Mouse (Mus musculus) hindbrain, embryonic 11.5 days (tissue): ENCODE results near the gene Hira. TPM values are rescaled to one million over a fixed set of nuclear protein-coding genes. Genes with fewer than 3 reads are reported as not detected.
"Not testable (repeated sequence)": the region's sequence is repeated elsewhere in the genome, so short reads cannot be mapped to it uniquely, and the experiment has no call there.

Experiments
- ATAC-seq: fragments of 200-750 bp; cut with Nextera tagmentation; 2 replicates; pipeline ENCODE4 v1.8.0; 2017; ENCODE audit warnings: mild to moderate bottlenecking, moderate TSS enrichment, moderate library complexity; ENCODE audit not compliant: low FRiP score
- DNase-seq: peaks from one replicate; pipeline ENCODE4 v3.0.0-alpha.2; 2015; ENCODE audit warnings: low spot score
- H3K27ac ChIP-seq: fragments of 300-500 bp; sonication (generic); 2 replicates; pipeline ENCODE4 v1.5.1; 2014; ENCODE audit warnings: mild to moderate bottlenecking, low read depth, low read length
- H3K27me3 ChIP-seq: fragments of 300-500 bp; sonication (generic); 2 replicates; pipeline ENCODE4 v1.6.1; 2014; ENCODE audit warnings: mild to moderate bottlenecking, low read length, moderate library complexity, mixed read lengths; ENCODE audit not compliant: control insufficient read depth, insufficient read depth
- H3K36me3 ChIP-seq: fragments of 300-500 bp; sonication (generic); 2 replicates; pipeline ENCODE4 v1.6.1; 2014; ENCODE audit warnings: mild to moderate bottlenecking, low read length, moderate library complexity, mixed read lengths; ENCODE audit not compliant: control insufficient read depth, insufficient read depth
- H3K4me1 ChIP-seq: fragments of 300-500 bp; sonication (generic); replicated peaks from 2 replicates; pipeline ENCODE4 v1.6.1; 2014; ENCODE audit warnings: low read length, mixed read lengths; ENCODE audit not compliant: control insufficient read depth, insufficient read depth
- H3K4me2 ChIP-seq: fragments of 300-500 bp; sonication (generic); replicated peaks from 2 replicates; pipeline ENCODE4 v1.6.1; 2014; ENCODE audit warnings: mild to moderate bottlenecking, low read depth, low read length
- H3K4me3 ChIP-seq: fragments of 300-500 bp; sonication (generic); 2 replicates; pipeline ENCODE4 v1.5.1; 2014; ENCODE audit warnings: low read depth, low read length
- H3K9ac ChIP-seq: fragments of 300-500 bp; sonication (generic); 2 replicates; pipeline ENCODE4 v1.6.1; 2014; ENCODE audit warnings: low read depth, low read length
- H3K9me3 ChIP-seq: fragments of 300-500 bp; sonication (generic); 2 replicates; pipeline ENCODE4 v1.6.1; 2016; ENCODE audit warnings: low read length; ENCODE audit not compliant: control insufficient read depth
- WGBS: fragments of 180-500 bp; shearing (Covaris S2); extraction: QIAGEN DNeasy Blood & Tissue Kit; methylation state at CpG from one replicate; pipeline ENCODE4 v1.1.7; 2014; 5-methylcytosine and 5-hydroxymethylcytosine counted together
- polyA plus RNA-seq: library from polyadenylated mRNA; unstranded; fragments of >200 nt; fragmentation: Nextera tagmentation; extraction: Ambion mirVana; gene quantifications from 2 replicates; pipeline ENCODE4 v1.2.1, GENCODE M21; 2014

Hira gene
- polyA plus RNA-seq, 1 experiment from 2014 or later = 17.6 TPM

GRCm38 (mm10) chr16:18948941-18949340, 72.1 kb downstream of the Hira start:
- peaks cover 11% of the 10 kb centered on the region for H3K36me3 ChIP-seq
- no peaks in the 10 kb centered on the region for H3K27me3 ChIP-seq
- WGBS = 94% methylated on average over 9 of the region's 9 CpGs
- H3K4me3 ChIP-seq = no peak overlapping the region
- DNase-seq (no peak), ATAC-seq (no peak)
- no peaks in the 10 kb centered on the region for H3K4me1 ChIP-seq
- H3K9ac ChIP-seq = no peak overlapping the region
- no peaks in the 10 kb centered on the region for H3K9me3 ChIP-seq
- H3K27ac ChIP-seq = no peak overlapping the region
- H3K4me2 ChIP-seq = no peak overlapping the region

GRCm38 (mm10) chr16:18950351-18950750, 73.5 kb downstream of the Hira start:
- ATAC-seq (no peak), DNase-seq (no peak)
- H3K36me3 ChIP-seq = peaks cover 19% of the 10 kb centered on the region
- WGBS = 88% methylated on average over 2 of the region's 2 CpGs
- H3K4me1 ChIP-seq = no peaks in the 10 kb centered on the region
- H3K4me2 ChIP-seq = no peak overlapping the region
- no peak overlapping the region for H3K9ac ChIP-seq
- no peak overlapping the region for H3K27ac ChIP-seq
- H3K9me3 ChIP-seq = no peaks in the 10 kb centered on the region
- H3K27me3 ChIP-seq = no peaks in the 10 kb centered on the region
- no peak overlapping the region for H3K4me3 ChIP-seq

GRCm38 (mm10) chr16:18952813-18953212, 76.0 kb downstream of the Hira start:
- DNase-seq (no peak), ATAC-seq (no peak)
- no peak overlapping the region for H3K9ac ChIP-seq
- peaks cover 22% of the 10 kb centered on the region for H3K36me3 ChIP-seq
- no peak overlapping the region for H3K27ac ChIP-seq
- H3K4me1 ChIP-seq = no peaks in the 10 kb centered on the region
- no peaks in the 10 kb centered on the region for H3K9me3 ChIP-seq
- H3K4me3 ChIP-seq = no peak overlapping the region
- H3K4me2 ChIP-seq = no peak overlapping the region
- no peaks in the 10 kb centered on the region for H3K27me3 ChIP-seq

GRCm38 (mm10) chr16:18955070-18955469, 78.2 kb downstream of the Hira start:
- no peak overlapping the region for H3K27ac ChIP-seq
- no peak overlapping the region for H3K4me3 ChIP-seq
- H3K36me3 ChIP-seq = peaks cover 18% of the 10 kb centered on the region
- no peaks in the 10 kb centered on the region for H3K4me1 ChIP-seq
- no peaks in the 10 kb centered on the region for H3K27me3 ChIP-seq
- no peak overlapping the region for H3K4me2 ChIP-seq
- no peak for DNase-seq
- ATAC-seq = no peak
- WGBS = 91% methylated on average over 3 of the region's 3 CpGs
- H3K9me3 ChIP-seq = no peaks in the 10 kb centered on the region
- no peak overlapping the region for H3K9ac ChIP-seq

GRCm38 (mm10) chr16:18963486-18963885, 86.6 kb downstream of the Hira start:
- Histone ChIP-seq H3K9me3 (peaks cover 10% of the 10 kb centered on the region), H3K9ac (no peak overlapping the region), H3K4me1 (no peaks in the 10 kb centered on the region), H3K4me2 (no peak overlapping the region), H3K27me3 (no peaks in the 10 kb centered on the region), H3K4me3 (no peak overlapping the region), H3K36me3 (peaks cover 19% of the 10 kb centered on the region), H3K27ac (no peak overlapping the region)
- DNase-seq (no peak), ATAC-seq (no peak)

- DNase-seq = no peak
- Histone ChIP-seq H3K4me1 (no peaks in the 10 kb centered on the region), H3K27ac (no peak overlapping the region), H3K9ac (no peak overlapping the region), H3K27me3 (no peaks in the 10 kb centered on the region), H3K36me3 (peaks cover 7% of the 10 kb centered on the region; the same call in 1 of the 2 replicates), H3K4me3 (no peak overlapping the region), H3K4me2 (no peak overlapping the region), H3K9me3 (0 out of 2 replicates have a peak, but pooled peaks cover 3% of the 10 kb centered on the region)
- WGBS = 92% methylated on average over 9 of the region's 9 CpGs
- ATAC-seq = no peak
These were observed 92.7 kb downstream of the Hira start for GRCm38 (mm10) chr16:18969420-18970128.

- ATAC-seq = no peak
- H3K9ac ChIP-seq = no peak overlapping the region
- WGBS = 75% methylated on average over 3 of the region's 3 CpGs
- H3K4me2 ChIP-seq = no peak overlapping the region
- peaks cover 3% of the 10 kb centered on the region; the same call in 1 of the 2 replicates for H3K36me3 ChIP-seq
- no peak overlapping the region for H3K4me3 ChIP-seq
- H3K4me1 ChIP-seq = no peaks in the 10 kb centered on the region
- no peak for DNase-seq
- no peak overlapping the region for H3K27ac ChIP-seq
- no peaks in the 10 kb centered on the region for H3K27me3 ChIP-seq
- H3K9me3 ChIP-seq = no peaks in the 10 kb centered on the region
These were observed 94.0 kb downstream of the Hira start for GRCm38 (mm10) chr16:18970837-18971236.

GRCm38 (mm10) chr16:18975665-18976064, 98.8 kb downstream of the Hira start:
- H3K9ac ChIP-seq, H3K4me2 ChIP-seq, H3K9me3 ChIP-seq, DNase-seq, ATAC-seq, H3K4me3 ChIP-seq, H3K27me3 ChIP-seq, H3K27ac ChIP-seq, H3K36me3 ChIP-seq, H3K4me1 ChIP-seq: not testable (repeated sequence)
- WGBS = 83% methylated on average over 23 of the region's 23 CpGs

GRCm38 (mm10) chr16:18976315-18976714, 99.5 kb downstream of the Hira start:
- no peaks in the 10 kb centered on the region for H3K27me3 ChIP-seq
- H3K4me2 ChIP-seq = no peak overlapping the region
- H3K9ac ChIP-seq = no peak overlapping the region
- no peak overlapping the region for H3K4me3 ChIP-seq
- no peaks in the 10 kb centered on the region for H3K9me3 ChIP-seq
- WGBS = 76% methylated on average over 21 of the region's 23 CpGs
- H3K27ac ChIP-seq = no peak overlapping the region
- ATAC-seq (0 out of 2 replicates have a peak, but pooled peaks have one; percentile 19), DNase-seq (no peak)
- H3K36me3 ChIP-seq = no peaks in the 10 kb centered on the region
- no peaks in the 10 kb centered on the region for H3K4me1 ChIP-seq
